Mouse (Mus musculus) subcutaneous adipose tissue, adult 2 months (tissue): ENCODE results near the gene Brat1. TPM values are rescaled to one million over a fixed set of nuclear protein-coding genes. Genes with fewer than 3 reads are reported as not detected.

Source experiments
- polyA plus RNA-seq: library from polyadenylated mRNA; depleted of rRNA; stranded (reverse); fragments of >200 nt; gene quantifications from 2 replicates; pipeline ENCODE4 v1.2.3, GENCODE M21; 2012; ENCODE audit warnings: low replicate concordance; rRNA removed

Gene Brat1
- 35.0 and 40.3 TPM in 2 replicates for polyA plus RNA-seq

GRCm38 (mm10) chr5:140704378-140705251, at the start of gene Brat1:
Brat1 (plus strand) TSS chr5:140705011.

GRCm38 (mm10) chr5:140702103-140702513, 2.7 kb upstream of the Brat1 start, which contains the start of gene Iqce:
Iqce (minus strand) TSS chr5:140702378.

GRCm38 (mm10) chr5:140723822-140724221, 19.0 kb downstream of the Brat1 start, which contains the start of gene Amz1:
Amz1 (plus strand) TSS chr5:140724127.

Other genes with a start within 250 kb of the Brat1 start
- 59.1 and 104 TPM in 2 replicates for gene Chst12, start 199.5 kb upstream of the Brat1 start, polyA plus RNA-seq
- not detected in 2 replicates for gene Grifin, start 139.9 kb upstream of the Brat1 start, polyA plus RNA-seq
- 105 and 109 TPM in 2 replicates for gene Lfng, start 97.7 kb upstream of the Brat1 start, polyA plus RNA-seq
- gene Ttyh3, start 56.0 kb upstream of the Brat1 start, polyA plus RNA-seq, result 29.6 and 64.2 TPM in 2 replicates
- gene Iqce, start 2.6 kb upstream of the Brat1 start, polyA plus RNA-seq, result 15.2 and 36.4 TPM in 2 replicates
- 3.1 and 4.8 TPM in 2 replicates for gene Amz1, start 19.1 kb downstream of the Brat1 start, polyA plus RNA-seq
- gene Gna12, start 125.4 kb downstream of the Brat1 start, polyA plus RNA-seq, result 113 and 138 TPM in 2 replicates